Mouse (Mus musculus) megakaryocyte-erythroid progenitor cell, adult 5-6 weeks (primary cell): Measurements from ENCODE around the gene Ppan. TPM values are rescaled to one million over a fixed set of nuclear protein-coding genes. Genes with fewer than 3 reads are reported as not detected.

Experiments used
- ATAC-seq: replicated peaks from 2 replicates; pipeline ENCODE4 v1.8.0; 2016; ENCODE audit warnings: mild to moderate bottlenecking, inconsistent platforms; ENCODE audit not compliant: severe bottlenecking, poor library complexity, low FRiP score, low TSS enrichment
- total RNA-seq, 2 experiments: library from RNA; stranded (forward) in 1 of 2; stranded (reverse) in 1 of 2; fragments of 200-1000, 215-1000 nt in 1 of 2; fragments of >200 nt in 1 of 2; fragmentation: Nextera tagmentation in 1 of 2; gene quantifications; 2 replicates each; pipeline ENCODE4 v1.2.3; 2014 to 2017

Ppan gene
- 127 and 174 TPM in 2 replicates for total RNA-seq (2014; fragmentation: Nextera tagmentation)
- total RNA-seq (2017) = 154 and 175 TPM in 2 replicates

GRCm38 (mm10) chr9:20887704-20888385 lies at the start of gene Ppan:
TSS of gene Ppan (plus strand) at chr9:20888175.
- ATAC-seq = peak; percentile 81

GRCm38 (mm10) chr9:20838931-20839330 lies 49.0 kb upstream of the Ppan start:
- no peak for ATAC-seq

- no peak for ATAC-seq
These were observed 45.8 kb upstream of the Ppan start for GRCm38 (mm10) chr9:20842211-20842610.

- ATAC-seq = 0 out of 2 replicates have a peak, but pooled peaks have one; percentile 19
These were observed 45.3 kb upstream of the Ppan start for GRCm38 (mm10) chr9:20842670-20843069.

- no peak for ATAC-seq
These were observed 37.8 kb upstream of the Ppan start for GRCm38 (mm10) chr9:20850179-20850578.

- ATAC-seq = peak; percentile 47
These were observed 30.8 kb upstream of the Ppan start for GRCm38 (mm10) chr9:20857131-20857530.

- ATAC-seq = no peak
These were observed 28.0 kb upstream of the Ppan start for GRCm38 (mm10) chr9:20859926-20860325.

GRCm38 (mm10) chr9:20861821-20862220 lies 26.2 kb upstream of the Ppan start:
- no peak for ATAC-seq

GRCm38 (mm10) chr9:20862225-20862624 lies 25.8 kb upstream of the Ppan start:
- no peak; the same call in 1 of the 2 replicates for ATAC-seq

GRCm38 (mm10) chr9:20866879-20867278 lies 21.1 kb upstream of the Ppan start:
- no peak for ATAC-seq

- ATAC-seq = 0 out of 2 replicates have a peak, but pooled peaks have one; percentile 32
These were observed 19.4 kb upstream of the Ppan start, which contains the start of gene A230050P20Rik for GRCm38 (mm10) chr9:20868448-20869001. TSS of gene A230050P20Rik (plus strand) at chr9:20868642.

- ATAC-seq = 0 out of 2 replicates have a peak, but pooled peaks have one; percentile 23
These were observed 18.7 kb upstream of the Ppan start for GRCm38 (mm10) chr9:20869246-20869645.

- ATAC-seq = 0 out of 2 replicates have a peak, but pooled peaks have one; percentile 24
These were observed 17.5 kb upstream of the Ppan start for GRCm38 (mm10) chr9:20870211-20871173.

- ATAC-seq = no peak
These were observed 15.0 kb upstream of the Ppan start for GRCm38 (mm10) chr9:20872991-20873390.

GRCm38 (mm10) chr9:20873521-20873920 lies 14.5 kb upstream of the Ppan start:
- no peak for ATAC-seq

GRCm38 (mm10) chr9:20875021-20875790 lies 12.8 kb upstream of the Ppan start:
- ATAC-seq = no peak

- no peak for ATAC-seq
These were observed 11.5 kb upstream of the Ppan start for GRCm38 (mm10) chr9:20876318-20877117.
